Mouse (Mus musculus) erythroid progenitor cell, adult 5-6 weeks (primary cell): ENCODE measurements around the gene Asl. TPM values are rescaled to one million over a fixed set of nuclear protein-coding genes. Genes with fewer than 3 reads are reported as not detected.
A peak's percentile ranks its signal among the peaks of the same experiment; 100 is the strongest.

ENCODE experiments used
- ATAC-seq: replicated peaks from 2 replicates; pipeline ENCODE4 v1.8.0; 2016; ENCODE audit warnings: moderate number of reproducible peaks, mild to moderate bottlenecking, moderate TSS enrichment, inconsistent platforms; ENCODE audit not compliant: poor library complexity, low FRiP score, severe bottlenecking
- total RNA-seq, 2 experiments: library from RNA; stranded (forward) in 1 of 2; stranded (reverse) in 1 of 2; fragments of 150-400 nt in 1 of 2; fragments of 186-747, 209-891 nt in 1 of 2; gene quantifications; 2 replicates each; pipeline versions ENCODE4 v1.2.3 to v1.2.4; 2015 to 2017; ENCODE audit warnings: low replicate concordance in 2 of 2

The Asl gene
- total RNA-seq (2015; ENCODE audit: low replicate concordance), result 8.6 and 10.9 TPM in 2 replicates
- 1.8 TPM in 1 of 2 replicates, not detected in the other for total RNA-seq (2017; ENCODE audit: low replicate concordance)

- peak; percentile 93 for ATAC-seq
Observed at GRCm38 (mm10) chr5:130029142-130029897, at the start of gene Asl, which contains the start of gene Crcp. TSS of gene Asl (minus strand) at chr5:130029247. TSS of gene Crcp (plus strand) at chr5:130029290.

- no peak for ATAC-seq
Observed at GRCm38 (mm10) chr5:130078834-130079156, 49.7 kb upstream of the Asl start.

- no peak for ATAC-seq
Observed at GRCm38 (mm10) chr5:130078096-130078833, 49.2 kb upstream of the Asl start.

- ATAC-seq, result no peak
Observed at GRCm38 (mm10) chr5:130076396-130076795, 47.3 kb upstream of the Asl start.

- ATAC-seq, result no peak
Observed at GRCm38 (mm10) chr5:130074491-130074890, 45.4 kb upstream of the Asl start.

GRCm38 (mm10) chr5:130073026-130073425 lies 44.0 kb upstream of the Asl start, which contains the start of gene Tpst1:
TSS of gene Tpst1 (plus strand) at chr5:130073326.
- no peak for ATAC-seq

GRCm38 (mm10) chr5:130067841-130068264 lies 38.8 kb upstream of the Asl start:
- ATAC-seq, result no peak

- ATAC-seq, result no peak; the same call in 1 of the 2 replicates
Observed at GRCm38 (mm10) chr5:130065579-130065978, 36.5 kb upstream of the Asl start.

- ATAC-seq, result no peak
Observed at GRCm38 (mm10) chr5:130063760-130064159, 34.7 kb upstream of the Asl start.

- no peak for ATAC-seq
Observed at GRCm38 (mm10) chr5:130062096-130062495, 33.0 kb upstream of the Asl start.

GRCm38 (mm10) chr5:130060329-130060665 lies 31.2 kb upstream of the Asl start:
- ATAC-seq, result no peak

GRCm38 (mm10) chr5:130059413-130060328 lies 30.6 kb upstream of the Asl start:
- no peak for ATAC-seq

- ATAC-seq, result no peak
Observed at GRCm38 (mm10) chr5:130056303-130056702, 27.3 kb upstream of the Asl start.

- no peak for ATAC-seq
Observed at GRCm38 (mm10) chr5:130055688-130056087, 26.6 kb upstream of the Asl start.

- no peak for ATAC-seq
Observed at GRCm38 (mm10) chr5:130052955-130053354, 23.9 kb upstream of the Asl start.

- no peak for ATAC-seq
Observed at GRCm38 (mm10) chr5:130052510-130052909, 23.5 kb upstream of the Asl start.

- ATAC-seq, result no peak
Observed at GRCm38 (mm10) chr5:130051073-130051860, 22.2 kb upstream of the Asl start.

- ATAC-seq, result no peak
Observed at GRCm38 (mm10) chr5:130050416-130050815, 21.4 kb upstream of the Asl start.

- no peak for ATAC-seq
Observed at GRCm38 (mm10) chr5:130048786-130049520, 19.9 kb upstream of the Asl start.
